Mouse (Mus musculus) layer of hippocampus, adult 8-10 months (tissue): ENCODE results near the gene Cyp2d9. TPM values are rescaled to one million over a fixed set of nuclear protein-coding genes. Genes with fewer than 3 reads are reported as not detected.
"Not testable (repeated sequence)": the region's sequence is repeated elsewhere in the genome, so short reads cannot be mapped to it uniquely, and the experiment has no call there.

ENCODE experiments used
- DNase-seq, 2 experiments: peaks; one replicate each; pipeline ENCODE4 v3.0.0; 2022; ENCODE audit warnings: low spot score in 2 of 2
- microRNA-seq, 2 experiments: library from miRNA; unstranded; fragments of <30 nt; microRNA quantifications; one replicate each; pipeline ENCODE4 v1.2.0; 2022
- total RNA-seq, 4 experiments: library from RNA; stranded (reverse); gene quantifications; 2 replicates each; pipeline ENCODE4 v1.2.4; 2022

Cyp2d9 gene
- total RNA-seq, 4 experiments from 2014 or later = 0.29 TPM; not detected in 3

DNA sequence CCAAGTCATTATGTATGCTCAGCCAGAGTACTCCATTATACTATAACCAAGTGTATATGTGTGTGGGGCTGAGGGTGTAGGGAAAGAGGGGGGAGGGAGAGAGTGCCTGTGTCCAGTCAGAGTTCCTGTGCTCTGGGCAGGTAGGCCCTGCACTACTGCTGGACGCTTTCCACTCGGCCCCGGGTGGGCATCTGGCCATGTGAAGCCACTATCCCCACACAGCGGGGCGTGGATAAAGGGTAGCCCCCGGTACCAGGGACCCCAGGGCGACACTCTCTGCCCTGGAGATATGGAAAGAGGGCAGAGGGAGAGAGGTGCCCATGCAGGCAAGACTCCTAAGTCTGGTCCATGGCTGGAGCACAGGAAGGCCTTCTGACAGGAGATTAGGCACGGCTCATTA, 12.0 kb downstream of the Cyp2d9 start:
- no peak for DNase-seq

DNA sequence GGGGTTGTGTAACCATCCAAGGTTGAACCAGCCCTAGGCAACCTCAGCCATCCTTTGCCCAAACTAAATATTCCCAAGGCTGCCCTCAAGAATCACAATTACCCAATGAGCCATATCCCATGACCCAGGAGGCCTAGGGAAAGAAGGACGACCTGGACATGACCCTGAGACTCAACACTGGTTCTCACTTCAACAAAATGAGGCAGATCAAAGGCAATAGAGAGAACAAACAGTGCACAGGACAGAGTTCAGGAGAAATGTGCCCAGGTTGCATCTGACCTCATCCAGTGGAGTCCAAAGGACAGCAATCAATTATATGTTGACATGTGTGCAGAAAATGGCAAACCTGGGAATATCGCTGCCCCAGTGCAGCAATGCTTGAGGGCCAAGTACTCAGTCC, 16.8 kb downstream of the Cyp2d9 start:
- not testable (repeated sequence) for DNase-seq

DNA sequence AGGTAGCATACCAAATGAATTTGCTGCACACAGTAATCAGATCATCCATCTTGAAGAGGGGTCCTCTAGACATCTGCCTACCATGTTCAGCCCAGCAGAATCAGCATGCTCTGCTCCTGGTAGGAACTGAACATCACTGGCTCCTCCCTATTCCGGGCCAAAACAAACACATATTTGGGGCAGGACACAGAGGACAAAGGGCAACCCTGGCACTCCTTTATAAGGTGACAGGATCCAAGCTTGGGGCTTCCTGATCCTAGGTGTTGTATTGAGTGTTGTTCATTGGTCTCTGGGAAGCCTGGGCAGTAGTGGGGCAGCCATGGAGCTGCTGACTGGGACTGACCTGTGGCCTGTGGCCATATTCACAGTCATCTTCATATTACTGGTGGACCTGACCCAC, 18.9 kb downstream of the Cyp2d9 start:
- DNase-seq = not testable (repeated sequence)

DNA sequence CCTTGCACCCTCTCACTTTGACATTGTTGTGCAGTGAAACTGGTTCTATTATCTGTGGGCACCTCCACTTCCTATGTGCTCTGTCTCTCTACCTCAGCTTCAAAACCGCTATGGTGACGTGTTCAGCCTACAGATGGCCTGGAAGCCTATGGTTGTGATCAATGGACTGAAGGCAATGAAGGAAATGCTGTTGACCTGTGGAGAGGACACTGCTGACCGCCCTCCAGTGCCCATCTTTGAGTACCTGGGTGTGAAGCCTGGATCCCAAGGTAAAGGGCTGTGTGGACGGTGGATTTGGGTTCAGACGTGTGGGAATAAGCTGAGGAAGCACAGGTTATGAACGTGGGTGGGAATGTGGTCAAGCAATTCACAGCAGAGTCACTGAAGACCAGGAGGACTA, 20.3 kb downstream of the Cyp2d9 start:
- DNase-seq = not testable (repeated sequence)

DNA sequence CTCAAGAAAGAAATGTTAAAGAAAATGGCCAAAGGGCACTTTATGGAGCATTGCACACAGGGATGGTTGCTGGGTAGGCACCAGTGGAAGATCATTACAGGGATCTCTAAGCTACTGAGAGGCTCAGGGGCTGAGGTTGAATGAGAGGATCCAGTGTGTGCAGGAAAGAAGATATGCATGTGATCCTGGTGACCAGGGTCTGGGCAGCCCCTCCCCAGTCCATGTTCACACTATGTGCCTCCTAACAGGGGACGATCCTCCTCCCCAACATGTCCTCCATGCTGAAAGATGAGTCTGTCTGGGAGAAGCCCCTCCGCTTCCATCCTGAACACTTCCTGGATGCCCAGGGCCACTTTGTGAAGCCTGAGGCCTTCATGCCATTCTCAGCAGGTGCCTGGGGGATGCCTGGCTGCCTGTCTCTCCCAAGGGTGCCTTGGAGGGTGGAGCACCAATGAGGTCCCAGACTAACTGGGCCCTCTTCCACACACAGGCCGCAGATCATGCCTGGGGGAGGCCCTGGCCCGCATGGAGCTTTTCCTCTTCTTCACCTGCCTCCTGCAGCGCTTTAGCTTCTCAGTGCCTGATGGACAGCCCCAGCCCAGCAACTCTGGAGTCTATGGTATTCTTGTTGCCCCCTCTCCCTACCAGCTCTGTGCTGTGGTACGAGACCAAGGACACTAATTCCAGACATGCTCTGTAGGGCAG, 23.0 kb downstream of the Cyp2d9 start:
- DNase-seq = not testable (repeated sequence)

DNA sequence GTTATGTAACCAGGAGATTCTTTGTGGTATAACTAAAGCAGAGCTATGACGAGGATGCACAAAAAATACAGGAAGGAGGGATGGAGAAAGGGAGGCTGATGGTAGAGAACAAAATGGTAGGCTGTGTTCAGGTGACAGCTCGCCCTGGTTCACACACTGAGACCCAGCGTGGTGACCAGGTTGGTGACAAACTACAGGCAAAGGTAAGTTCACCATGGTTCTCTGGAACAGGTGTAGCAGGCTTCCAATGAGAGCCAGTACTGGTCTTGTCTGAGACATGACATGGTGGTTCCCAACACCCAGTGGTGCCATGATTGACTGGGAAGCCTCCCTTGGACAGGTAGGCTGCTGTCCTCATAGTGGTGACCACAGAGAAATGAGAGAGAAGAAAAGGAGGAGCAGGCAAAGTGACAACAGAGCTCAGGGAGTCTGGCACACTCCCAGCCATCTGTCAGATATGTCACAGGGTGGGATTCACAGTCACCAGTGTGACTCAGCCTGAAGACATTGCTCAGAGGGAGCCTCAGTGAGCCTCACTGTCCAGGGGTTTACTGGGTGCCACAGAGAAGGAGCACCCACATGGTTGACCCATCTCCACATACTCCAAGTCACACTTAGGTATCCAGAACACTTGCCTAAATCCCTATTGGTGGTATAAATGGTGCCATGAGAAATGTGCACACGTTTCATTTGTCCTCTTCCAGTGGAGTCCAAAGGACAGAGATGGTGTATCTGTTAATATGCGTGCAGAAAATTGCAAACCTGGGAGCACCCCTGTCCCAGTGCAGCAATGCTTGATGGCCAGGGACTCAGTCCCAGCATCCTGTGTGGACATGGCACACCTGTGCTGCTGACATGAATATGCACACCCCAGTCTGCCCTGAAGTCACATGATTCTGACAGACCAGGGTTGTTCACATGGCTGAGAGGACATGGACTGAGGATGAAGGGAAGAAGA, 24.1 kb downstream of the Cyp2d9 start:
- DNase-seq = no peak

DNA sequence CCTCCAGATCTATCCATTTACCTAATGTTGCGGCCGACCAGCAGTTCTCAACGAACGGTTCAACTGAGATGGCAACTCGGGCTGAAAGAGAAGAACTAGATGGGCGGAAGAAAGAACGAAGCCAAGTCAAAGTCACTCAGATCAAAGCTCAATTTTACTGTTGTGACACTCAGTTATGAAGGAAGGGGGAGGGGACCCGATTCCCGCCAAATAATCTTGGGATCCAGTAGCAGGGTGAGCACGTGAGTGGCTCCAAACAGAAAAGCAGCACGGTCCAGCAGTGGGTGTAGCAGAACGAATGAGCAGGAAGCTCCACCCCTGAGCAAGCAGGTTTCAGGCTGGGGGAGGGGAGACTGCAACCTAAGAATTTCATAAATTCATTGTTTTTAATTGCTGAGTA, 26.0 kb downstream of the Cyp2d9 start:
- DNase-seq = not testable (repeated sequence)

DNA sequence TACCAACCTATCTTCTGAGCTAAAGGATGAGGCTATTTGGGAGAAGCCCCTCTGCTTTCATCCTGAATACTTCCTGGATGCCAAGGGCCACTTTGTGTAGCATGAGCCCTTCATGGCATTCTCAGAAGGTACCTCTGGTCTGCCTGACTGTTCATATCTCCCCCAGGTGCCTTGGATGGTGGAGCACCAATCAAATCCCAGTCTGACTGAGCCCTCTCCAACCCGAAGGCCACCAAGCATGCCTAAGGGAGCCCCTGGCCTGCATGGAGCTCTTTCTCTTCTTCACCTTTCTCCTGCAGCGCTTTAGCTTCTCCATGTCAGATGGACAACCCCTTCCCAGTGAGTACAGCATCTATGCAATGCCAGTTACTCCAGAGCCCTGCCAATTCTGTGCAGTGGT, 31.5 kb downstream of the Cyp2d9 start:
- DNase-seq = no peak

DNA sequence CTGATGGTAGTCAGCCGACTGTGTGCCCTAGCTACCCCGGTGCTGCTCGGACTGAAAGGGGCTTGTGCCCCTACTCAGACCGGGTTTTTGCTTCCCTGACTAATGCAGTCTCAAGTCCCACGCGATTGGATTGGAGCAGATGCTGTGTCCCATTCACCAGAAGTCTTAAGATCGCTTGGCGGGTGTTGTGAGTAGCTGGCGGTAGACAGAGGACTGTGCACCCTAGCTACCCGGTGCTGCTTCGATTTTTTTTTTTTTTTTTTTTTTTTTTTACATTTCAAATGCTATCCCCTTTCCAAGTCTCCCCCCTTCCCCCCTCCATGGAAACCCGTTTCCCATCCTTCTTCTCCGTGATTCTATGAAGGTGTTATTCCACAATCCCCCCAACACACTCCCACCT, 61.0 kb downstream of the Cyp2d9 start:
- DNase-seq = not testable (repeated sequence)

Small RNA genes lying within 50 kb of the gene (microRNA-seq; reads per million reads assigned to microRNA genes)
- gene Gm25990 = 0 reads per million in 2 experiments
- gene Gm27331 = 0 reads per million in 2 experiments
- 0 reads per million in 2 experiments for gene Gm27622
- gene Gm27825 = 0 reads per million in 2 experiments
- gene Mir7684 = 0 reads per million in 2 experiments

Other genes starting within 250 kb of the Cyp2d9 start
- gene Shisa8, start 220.6 kb upstream of the Cyp2d9 start, total RNA-seq = 1 to 10 TPM; 1.6 to 3.5 (median 2.0) TPM
- gene Tnfrsf13c, start 209.1 kb upstream of the Cyp2d9 start, total RNA-seq = under 1 TPM in 2 of 4 experiments, not detected in 2; 0.69 to 0.80 TPM
- 1 to 10 TPM; 2.6 to 4.8 (median 4.4) TPM for gene Cenpm, start 188.7 kb upstream of the Cyp2d9 start, total RNA-seq
- 100 to 1,000 TPM in 3 of 4 experiments, 10 to 100 TPM in 1; 91.7 to 112 (median 104) TPM for gene 1500009C09Rik, start 181.0 kb upstream of the Cyp2d9 start, total RNA-seq
- gene Sept3, start 158.5 kb upstream of the Cyp2d9 start, total RNA-seq = 100 to 1,000 TPM; 583 to 608 (median 584) TPM
- gene Wbp2nl, start 134.5 kb upstream of the Cyp2d9 start, total RNA-seq = not detected
- 10 to 100 TPM; 33.0 to 56.7 (median 43.1) TPM for gene Naga, start 94.5 kb upstream of the Cyp2d9 start, total RNA-seq
- gene Pheta2, start 94.5 kb upstream of the Cyp2d9 start, total RNA-seq = 1 to 10 TPM in 1 of 4 experiments, under 1 TPM in 3; 0.22 to 1.2 (median 0.32) TPM
- 100 to 1,000 TPM; 123 to 145 (median 138) TPM for gene Smdt1, start 94.5 kb upstream of the Cyp2d9 start, total RNA-seq
- 100 to 1,000 TPM; 177 to 207 (median 191) TPM for gene Ndufa6, start 79.1 kb upstream of the Cyp2d9 start, total RNA-seq
- gene Cyp2d22, start 53.2 kb upstream of the Cyp2d9 start, total RNA-seq = 10 to 100 TPM; 46.4 to 55.0 (median 53.4) TPM
- under 1 TPM in 1 of 4 experiments, not detected in 3; 0.45 TPM for gene Cyp2d11, start 39.4 kb upstream of the Cyp2d9 start, total RNA-seq
- 1 to 10 TPM in 2 of 4 experiments, under 1 TPM in 1, not detected in 1; 0.41 to 1.2 (median 1.0) TPM for gene Cyp2d10, start 26.2 kb upstream of the Cyp2d9 start, total RNA-seq
- gene Cyp2d12, start 121.6 kb downstream of the Cyp2d9 start, total RNA-seq = not detected
- not detected for gene Cyp2d34, start 187.5 kb downstream of the Cyp2d9 start, total RNA-seq